Mouse (Mus musculus) left cerebral cortex, postnatal 14 days (tissue): Measurements from ENCODE around the gene Pald1. TPM values are rescaled to one million over a fixed set of nuclear protein-coding genes. Genes with fewer than 3 reads are reported as not detected.

Source experiments
- DNase-seq, 2 experiments: peaks; one replicate each; pipeline ENCODE4 v3.0.0; 2021 to 2022; ENCODE audit warnings: low spot score in 2 of 2, mixed read lengths in 1 of 2
- intact Hi-C: fragments of 180-260 bp; cut with DNase I; formaldehyde crosslinking; loops from one replicate; pipeline ENCODE4 v1.15.1; 2025
- total RNA-seq, 2 experiments: library from RNA; stranded (reverse); gene quantifications; 2 replicates each; pipeline ENCODE4 v1.2.3; 2021

The Pald1 gene
- total RNA-seq, 2 experiments from 2014 or later: 15.0 to 15.1 TPM

DNA sequence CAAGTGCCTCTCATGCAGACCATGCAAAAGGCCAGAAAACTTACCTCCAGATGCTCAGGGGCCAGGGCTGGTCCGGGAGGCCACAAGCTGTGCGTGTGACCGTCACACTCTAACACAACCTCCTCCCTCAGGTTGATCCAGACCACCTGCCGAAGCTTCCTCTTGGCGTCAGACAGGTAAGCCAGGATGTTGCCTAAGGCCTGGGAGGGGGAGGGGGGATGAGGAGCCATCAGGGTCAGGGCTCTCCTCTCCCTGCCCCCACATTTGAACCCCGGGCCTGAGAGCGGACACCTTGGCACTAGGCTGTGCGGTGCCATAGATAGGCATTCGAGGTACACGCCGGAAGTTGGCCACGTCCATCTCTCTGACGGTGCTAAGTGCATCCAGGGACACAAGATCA lies 40.6 kb downstream of the Pald1 start:
- DNase-seq: no peak
- intact Hi-C loops: loop anchor here (5.0 to 10.0 kb wide), 2 partner anchors 262 to 315 kb away; no protein-coding TSS in a partner anchor

DNA sequence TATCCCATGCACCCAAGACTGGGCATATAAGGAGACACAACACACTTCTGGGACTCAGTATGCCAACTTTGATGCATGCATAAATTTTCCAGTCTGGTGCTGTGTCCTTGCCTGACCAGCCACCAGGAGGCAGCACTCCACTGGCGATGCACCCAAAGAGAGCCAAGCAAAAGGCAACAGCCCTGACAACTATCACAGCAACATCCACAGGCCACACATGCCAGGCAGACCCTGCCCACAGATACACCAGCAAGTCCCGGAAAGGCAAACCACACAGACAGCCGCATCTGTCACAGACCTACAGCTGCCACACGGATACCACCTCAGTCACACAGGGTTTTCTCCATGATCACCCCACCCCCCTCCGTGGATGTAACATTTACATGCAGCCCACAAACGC lies 41.8 kb downstream of the Pald1 start:
- DNase-seq: peak; percentile 82 to 83

DNA sequence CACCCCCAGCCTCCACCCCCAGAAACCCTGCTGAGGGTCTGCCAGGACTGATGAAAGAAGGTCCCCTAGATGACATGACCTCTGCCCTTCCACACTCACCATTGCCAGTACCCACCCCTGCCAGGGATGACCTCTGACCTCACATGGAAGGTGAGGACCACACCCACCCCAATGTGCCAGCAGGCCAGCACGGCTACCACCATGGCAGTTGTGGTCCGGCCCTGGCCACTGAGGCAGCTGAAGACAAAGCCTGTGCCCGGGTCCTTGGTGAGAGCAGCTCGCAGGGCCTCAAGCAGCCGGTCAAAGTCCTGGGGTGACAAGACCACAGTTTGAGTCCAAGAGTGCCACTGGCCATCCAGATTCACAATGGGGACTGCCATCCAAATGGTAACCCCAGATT lies 42.3 kb downstream of the Pald1 start:
- intact Hi-C loops: loop anchor here (2.0 to 10.0 kb wide), 3 partner anchors 58 to 316 kb away; no protein-coding TSS in a partner anchor
- DNase-seq: no peak

More for the DNA sequence above, 41.8 kb downstream of the Pald1 start:
- intact Hi-C loops: loop anchor here (2.0 to 10.0 kb wide), 3 partner anchors 57 to 316 kb away; no protein-coding TSS in a partner anchor

DNA sequence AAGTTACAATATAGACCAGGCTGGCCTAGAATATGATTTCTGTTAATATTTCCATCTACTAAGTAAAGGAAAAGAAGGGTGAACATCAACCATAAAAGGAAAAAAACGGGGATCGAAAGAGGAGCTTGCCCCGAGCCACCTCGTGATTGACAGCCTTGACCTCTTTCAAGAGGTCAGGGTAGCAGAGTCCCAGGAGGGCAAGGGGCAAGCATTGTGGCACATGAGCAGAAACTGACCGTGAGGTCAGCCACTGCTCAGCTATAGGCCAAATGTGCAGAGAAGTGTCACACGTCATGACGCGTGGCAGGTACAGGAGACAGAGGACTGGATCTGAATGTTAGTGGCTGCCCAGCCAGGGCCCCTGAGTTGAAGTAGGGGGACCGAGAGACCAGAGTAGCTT lies 43.1 kb downstream of the Pald1 start:
- intact Hi-C loops: loop anchor here (2.0 to 10.0 kb wide), 3 partner anchors 59 to 317 kb away; no protein-coding TSS in a partner anchor
- no peak for DNase-seq

DNA sequence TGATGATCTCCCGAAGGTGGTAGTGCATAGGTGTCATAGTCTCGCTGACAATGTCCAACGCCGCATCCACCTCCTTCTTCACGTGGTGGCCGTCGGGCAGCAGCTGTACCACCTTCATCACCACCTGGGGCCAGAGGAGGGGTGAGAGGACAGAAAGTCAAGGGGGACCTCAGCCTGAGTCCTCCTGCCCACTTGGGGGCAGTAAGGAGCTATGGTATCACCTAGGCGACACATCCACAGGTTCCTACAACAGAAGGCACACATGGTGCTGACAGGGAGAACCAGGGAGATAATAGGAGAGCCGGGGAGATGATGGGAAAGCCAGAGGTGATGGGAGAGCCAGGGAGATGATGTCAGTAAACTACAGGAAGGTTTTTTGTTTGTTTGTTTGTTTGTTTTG lies 44.1 kb downstream of the Pald1 start:
- DNase-seq: no peak
- intact Hi-C loops: loop anchor here (5.0 kb wide), 1 partner anchor 62 kb away; no protein-coding TSS in a partner anchor

DNA sequence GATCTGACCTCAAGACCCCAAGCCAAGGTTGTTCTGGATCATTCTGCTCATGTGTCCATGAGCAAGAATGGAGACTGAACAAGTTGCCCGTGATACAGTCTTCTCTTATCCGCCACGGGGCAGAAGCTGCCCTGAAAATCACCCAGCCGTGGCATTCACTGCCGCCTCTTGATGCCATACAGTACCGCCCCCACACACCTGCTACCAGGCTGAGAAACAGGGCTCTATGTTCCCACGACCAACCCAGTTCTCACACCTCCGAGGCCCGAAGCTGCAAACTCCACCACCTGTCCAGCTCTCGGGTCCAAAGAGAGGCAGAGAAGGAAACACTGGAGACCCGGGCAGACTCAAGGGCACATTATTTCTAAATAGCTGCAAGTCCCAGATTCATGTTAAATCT lies 45.7 kb downstream of the Pald1 start:
- DNase-seq: peak in 1 of 2 experiments; percentile 26
- intact Hi-C loops: loop anchor here (5.0 kb wide), 1 partner anchor 60 kb away; no protein-coding TSS in a partner anchor

DNA sequence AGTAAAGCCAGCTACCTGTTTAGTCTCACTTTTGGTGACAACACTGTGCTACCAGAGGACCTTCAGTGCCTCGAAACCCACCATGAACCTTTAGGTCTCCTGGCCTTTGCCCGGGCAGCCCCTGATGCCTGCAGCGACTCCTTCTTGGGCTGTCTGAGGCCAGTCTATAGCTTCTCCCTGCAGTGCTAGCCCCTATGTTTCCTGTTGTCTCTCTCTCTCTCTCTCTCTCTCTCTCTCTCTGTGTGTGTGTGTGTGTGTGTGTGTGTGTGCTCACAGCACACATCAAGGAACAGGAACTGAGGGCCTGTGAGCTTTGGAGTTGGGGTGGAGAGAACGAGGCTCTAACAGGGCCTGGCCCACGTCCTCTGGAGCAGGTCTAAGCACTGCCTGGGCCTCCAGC lies 46.7 kb downstream of the Pald1 start:
- no peak for DNase-seq
- intact Hi-C loops: loop anchor here (1.0 to 5.0 kb wide), 2 partner anchors 59 to 137 kb away; no protein-coding TSS in a partner anchor

DNA sequence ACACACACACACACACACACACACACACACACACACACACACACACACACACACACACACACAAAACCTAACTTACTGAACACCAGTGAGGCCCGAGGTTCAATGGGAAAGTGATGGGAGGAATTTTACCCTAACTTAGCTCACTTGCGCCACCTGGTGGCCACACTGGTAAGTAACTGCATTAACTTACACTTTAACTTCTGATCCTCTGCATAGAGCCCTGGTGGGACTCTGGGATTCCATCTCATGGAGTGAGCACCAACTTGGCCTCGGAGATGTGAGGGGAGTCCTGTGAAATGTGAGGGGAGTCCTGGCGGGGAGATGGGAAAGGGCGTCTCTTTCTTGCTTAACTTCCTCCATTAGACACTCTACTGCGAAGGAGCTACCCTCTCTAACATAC lies 47.2 kb downstream of the Pald1 start:
- intact Hi-C loops: loop anchor here (1.0 to 5.0 kb wide), 2 partner anchors 59 to 137 kb away; no protein-coding TSS in a partner anchor
- DNase-seq: peak; percentile 73 to 91

DNA sequence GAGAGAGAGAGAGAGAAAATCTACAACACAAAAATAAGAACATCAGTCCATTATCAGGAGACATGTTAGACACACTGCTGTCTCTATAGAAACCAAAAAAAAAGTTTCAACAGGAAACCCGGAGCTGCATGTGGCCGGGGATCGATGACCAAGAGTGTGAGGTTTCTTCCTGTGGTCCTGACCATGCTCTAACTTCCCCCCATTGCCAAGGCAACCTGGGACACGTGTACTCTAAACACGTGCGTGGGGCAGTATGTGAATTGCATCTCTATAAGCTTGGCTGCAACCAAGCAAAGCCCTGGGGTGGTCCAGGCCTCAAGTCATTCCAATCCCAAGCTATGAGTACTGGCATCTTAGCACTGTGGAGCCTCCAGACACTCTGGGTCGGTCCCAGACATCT lies 48.8 kb downstream of the Pald1 start:
- intact Hi-C loops: no loop called here
- DNase-seq: no peak

DNA sequence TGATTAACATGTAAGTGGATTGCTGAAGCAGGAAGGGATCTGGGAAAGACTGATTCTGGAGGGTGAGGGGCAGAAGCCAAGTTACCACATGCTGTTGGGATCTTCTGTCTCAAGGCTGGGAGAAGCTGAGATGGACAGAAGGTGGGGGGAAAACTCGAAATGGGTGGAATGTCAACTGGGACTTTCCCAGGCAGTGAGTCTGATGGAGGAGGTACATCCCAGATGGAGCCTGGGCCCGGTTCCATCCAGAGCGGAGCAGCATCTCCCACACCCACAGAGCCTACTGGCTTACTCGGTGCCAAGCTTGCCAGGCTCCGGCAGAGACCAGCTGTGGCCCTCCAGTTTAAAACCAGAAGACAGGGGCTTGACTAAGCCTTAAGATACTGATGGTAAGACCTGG lies 52.3 kb downstream of the Pald1 start:
- peak; percentile 72 to 87 for DNase-seq
- intact Hi-C loops: no loop called here

DNA sequence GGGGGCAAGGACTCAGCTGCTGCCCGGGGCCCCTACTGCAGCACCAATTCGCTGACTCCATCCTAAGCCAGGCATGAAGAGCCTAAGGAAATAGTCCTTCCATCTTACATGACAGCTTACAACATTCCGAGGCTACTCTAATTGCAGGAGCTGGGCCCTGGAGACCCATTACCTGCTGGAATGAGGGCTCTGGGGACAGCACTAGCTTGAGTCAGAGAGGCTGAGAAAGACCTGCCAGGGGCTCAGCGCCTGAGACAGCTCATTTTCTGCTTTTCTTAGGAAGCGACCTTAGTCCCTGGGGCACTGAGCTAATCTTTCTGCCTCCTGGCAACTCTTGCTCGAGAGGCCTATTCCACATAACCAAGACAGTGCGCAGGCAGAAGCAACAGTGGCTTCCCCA lies 54.4 kb downstream of the Pald1 start:
- intact Hi-C loops: no loop called here

DNA sequence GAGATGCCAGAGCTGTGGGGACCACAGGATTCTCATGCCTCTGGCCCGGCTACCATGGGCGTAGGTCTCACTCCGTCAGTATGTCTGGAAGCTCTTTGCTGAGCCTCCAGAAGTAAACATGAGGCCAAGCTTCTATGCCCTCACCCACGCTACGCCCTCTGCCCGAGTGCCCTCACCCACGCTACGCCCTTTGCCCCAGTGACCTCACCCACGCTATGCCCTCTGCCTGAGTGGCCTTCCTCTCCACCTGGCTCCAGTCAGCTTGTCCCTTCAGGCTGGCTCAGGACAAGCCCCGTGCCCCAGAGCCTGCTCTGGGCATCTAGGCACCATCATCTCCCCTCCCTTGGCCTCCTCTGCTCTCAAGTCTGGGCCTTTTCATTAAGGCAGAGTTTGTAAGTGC lies 55.8 kb downstream of the Pald1 start:
- no peak for DNase-seq
- intact Hi-C loops: no loop called here

More for the DNA sequence above, 54.4 kb downstream of the Pald1 start:
- no peak for DNase-seq

DNA sequence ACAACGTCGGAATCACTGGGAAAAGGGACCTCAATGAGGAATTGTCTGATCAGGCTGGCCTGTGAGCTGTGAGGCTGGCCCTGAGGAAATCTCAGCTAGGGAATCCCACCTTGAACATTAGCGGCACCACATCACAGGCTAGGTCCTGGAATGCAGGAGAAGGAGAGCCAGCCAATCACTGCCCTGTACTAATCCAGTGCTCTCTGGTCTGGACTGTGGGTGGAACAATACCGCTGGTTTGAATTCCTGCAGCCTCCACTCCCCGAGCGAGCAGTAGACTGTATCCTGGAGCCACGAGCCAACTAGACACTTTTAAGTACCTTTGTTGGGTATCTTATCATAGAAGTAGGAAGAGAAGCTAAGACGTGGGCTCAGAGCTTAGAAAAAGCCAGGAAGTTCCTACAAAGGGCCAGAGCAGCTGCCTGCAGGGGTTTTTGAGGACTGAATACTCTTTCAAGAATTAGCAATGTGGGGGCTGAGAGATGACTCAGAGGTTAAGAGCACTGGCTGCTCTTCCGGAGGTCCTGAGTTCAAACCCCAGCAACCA lies 57.5 kb downstream of the Pald1 start:
- intact Hi-C loops: no loop called here
- DNase-seq: no peak

DNA sequence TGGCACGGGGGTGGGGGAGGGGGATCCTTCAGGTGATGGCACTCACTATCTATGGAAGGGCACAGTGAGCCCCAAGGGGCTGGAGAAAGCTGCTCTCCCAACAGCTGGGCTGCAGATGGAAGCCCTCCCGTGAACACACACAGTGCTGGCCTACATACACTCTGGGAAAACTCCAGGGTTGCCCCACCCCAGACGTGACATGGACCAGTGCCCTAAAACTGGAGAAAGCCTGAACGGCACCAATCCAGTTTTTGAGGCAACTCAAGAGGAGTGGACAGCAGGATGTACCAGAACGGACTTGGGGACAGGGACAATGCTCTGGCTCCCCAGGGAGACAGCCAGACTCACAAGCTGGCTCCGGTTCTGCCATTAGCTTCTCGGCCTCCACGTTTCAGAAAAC lies 58.6 kb downstream of the Pald1 start:
- DNase-seq: no peak
- intact Hi-C loops: no loop called here

DNA sequence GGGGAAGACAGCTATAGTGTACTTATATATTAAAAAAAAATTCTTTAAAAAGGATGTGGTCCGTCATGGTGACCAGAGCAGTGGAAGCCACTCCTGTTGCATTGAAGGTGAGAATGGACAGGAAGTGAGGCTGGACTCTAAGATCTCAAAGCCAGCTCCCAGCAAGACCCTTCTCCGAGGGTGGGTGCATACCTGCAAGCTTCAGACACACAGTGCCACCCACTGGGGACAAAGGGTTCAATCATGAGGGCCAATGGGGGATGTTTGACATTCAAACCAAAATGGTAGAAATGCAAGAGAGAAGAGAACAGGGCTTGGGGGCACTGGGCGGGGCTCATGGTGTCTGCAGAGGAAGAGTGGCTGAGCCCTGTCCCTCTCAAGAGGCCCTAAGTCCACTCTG lies 64.8 kb downstream of the Pald1 start:
- intact Hi-C loops: no loop called here
- DNase-seq: no peak

DNA sequence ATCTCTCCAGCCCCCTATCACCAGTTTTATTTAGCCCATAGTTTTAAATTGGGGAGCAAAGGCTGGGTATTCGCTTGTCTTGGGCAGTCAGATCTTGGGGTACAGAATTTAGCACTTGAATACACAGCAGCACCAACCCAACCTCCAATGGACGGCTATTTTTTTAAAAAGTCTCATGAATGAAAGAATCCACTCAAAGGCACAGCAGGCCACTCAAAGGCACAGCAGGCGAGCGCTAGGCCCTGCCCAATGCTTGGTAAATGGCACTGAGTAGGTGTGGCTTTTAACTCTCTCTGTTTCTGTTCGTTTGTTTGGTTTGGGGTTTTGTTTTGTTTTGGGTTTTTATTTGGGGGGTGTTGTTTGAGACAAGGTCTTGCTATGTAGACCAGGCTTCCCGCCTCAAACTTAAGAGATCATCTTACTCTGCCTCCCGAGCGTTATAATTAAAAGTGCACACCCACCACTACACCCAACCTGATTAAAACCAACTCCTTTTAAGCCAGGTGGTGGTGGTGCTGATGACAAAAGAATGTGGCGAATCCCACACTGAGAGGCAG lies 67.9 kb downstream of the Pald1 start:
- no peak for DNase-seq
- intact Hi-C loops: no loop called here

DNA sequence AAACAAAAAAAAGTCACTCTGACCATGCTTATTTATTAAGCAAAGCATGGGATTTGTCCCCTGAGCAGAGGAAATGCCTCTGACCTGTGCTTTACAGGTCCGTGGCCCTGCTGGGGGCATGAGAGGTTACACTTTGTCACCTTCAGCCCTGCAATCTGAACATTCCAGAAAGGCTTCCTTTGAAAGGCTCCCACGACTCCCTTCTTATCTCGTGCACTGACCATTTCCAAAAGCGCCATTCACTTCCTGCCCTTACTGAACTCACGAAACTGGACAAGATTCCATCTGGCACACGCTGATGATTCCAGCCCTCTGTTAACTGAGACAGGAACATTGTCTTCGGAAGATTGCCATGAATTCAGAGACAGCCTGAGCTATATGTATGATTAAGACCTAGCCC lies 69.6 kb downstream of the Pald1 start:
- DNase-seq: no peak
- intact Hi-C loops: no loop called here

DNA sequence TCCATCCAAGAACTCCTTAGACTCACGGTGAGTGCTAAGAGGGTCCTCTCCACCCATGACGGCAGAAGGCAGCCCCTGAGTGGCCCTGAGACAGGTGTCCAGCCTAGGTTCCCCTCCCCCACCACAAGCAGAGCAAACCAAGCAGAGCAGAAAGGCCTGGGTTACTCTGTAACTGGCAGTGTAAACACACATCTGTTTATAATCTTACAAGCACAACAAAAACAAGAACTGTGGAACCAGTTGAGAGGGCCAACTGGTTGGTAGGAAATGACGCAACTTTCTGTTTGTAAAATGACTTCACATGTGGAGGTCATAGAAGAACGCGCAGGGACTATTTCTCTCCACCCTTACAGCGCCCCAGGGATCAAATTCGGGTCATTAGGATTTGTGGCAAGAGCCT lies 70.6 kb downstream of the Pald1 start:
- no peak for DNase-seq
- intact Hi-C loops: no loop called here

DNA sequence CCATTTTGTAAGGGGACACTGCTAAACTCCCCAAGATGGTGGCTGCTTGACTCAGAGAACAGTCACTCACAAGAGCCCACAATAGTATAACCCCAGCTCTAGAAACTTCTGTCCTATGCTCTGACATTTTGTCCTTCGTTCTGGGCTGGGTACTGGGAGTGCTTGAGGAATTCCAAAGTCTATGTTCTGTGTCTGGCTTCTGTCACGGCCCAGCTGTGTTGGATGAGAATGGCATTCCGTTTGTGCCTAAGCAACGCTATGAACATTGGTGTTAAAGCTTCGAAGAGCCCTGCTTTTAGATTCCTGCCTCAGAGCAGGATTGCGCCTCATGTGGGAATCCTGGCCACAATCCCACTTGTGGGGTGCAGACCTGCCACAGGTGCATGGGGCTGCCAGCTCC lies 71.2 kb downstream of the Pald1 start:
- no peak for DNase-seq
- intact Hi-C loops: no loop called here

DNA sequence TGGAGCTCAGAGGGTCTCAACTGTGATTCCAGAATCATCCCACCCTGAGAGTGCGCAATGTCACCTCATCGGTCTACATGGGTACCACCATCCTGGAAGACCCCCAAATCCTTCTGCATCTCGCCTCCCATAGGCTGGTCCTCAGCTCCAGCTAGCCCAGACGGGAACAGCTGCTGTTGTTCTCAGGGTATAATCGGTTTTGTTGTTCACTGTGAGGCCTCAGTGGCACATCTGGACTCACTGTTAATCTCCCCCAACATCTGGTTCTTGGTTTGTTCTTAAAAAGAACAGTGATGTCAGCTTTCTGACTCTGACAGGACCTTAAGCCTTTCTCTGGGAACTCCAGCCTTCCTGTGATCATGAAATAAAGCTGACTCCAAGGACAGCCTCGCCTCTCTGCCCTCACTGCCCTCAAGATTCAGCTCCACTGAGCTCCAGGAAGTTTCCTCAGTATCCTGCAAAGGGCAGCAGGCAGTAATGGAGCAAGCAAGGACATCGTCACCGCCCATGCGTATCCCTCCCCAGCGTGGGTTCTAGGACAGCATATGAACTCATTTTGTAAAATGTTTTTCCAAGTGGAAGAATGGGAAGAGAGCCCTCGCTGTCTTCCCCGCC lies 74.5 kb downstream of the Pald1 start:
- intact Hi-C loops: no loop called here
- DNase-seq: no peak
